Mouse (Mus musculus): ENCODE results near the gene Hist1h2an. TPM values are rescaled to one million over a fixed set of nuclear protein-coding genes. Genes with fewer than 3 reads are reported as not detected.
"Not testable (repeated sequence)": the region's sequence is repeated elsewhere in the genome, so short reads cannot be mapped to it uniquely, and the experiment has no call there.

Gene Hist1h2an
- polyA plus RNA-seq (2016; fragmentation: Nextera tagmentation; extraction: Ambion mirVana) = 4.6 and 7.6 TPM in 2 replicates

- H3K9me3 ChIP-seq; H3K27me3 ChIP-seq (ENCODE audit: insufficient read depth, poor library complexity, severe bottlenecking); H3K36me3 ChIP-seq: not testable (repeated sequence)
- H3K4me1 ChIP-seq = peaks cover 28% of the 10 kb centered on the region
- WGBS = under 1% methylated on average over 37 of the region's 63 CpGs
- H3K4me3 ChIP-seq = peak within 1 kb of the TSS; percentile 54
- peak; percentile 96 for DNase-seq (ENCODE audit: low spot score)
- peak within 1 kb of the TSS; percentile 84 for H3K27ac ChIP-seq
These were observed at the start of gene Hist1h2an, which contains the start of gene Hist1h2bp for GRCm38 (mm10) chr13:21786899-21787629. Hist1h2an (minus strand) TSS chr13:21787218. Hist1h2bp (plus strand) TSS chr13:21787461.

GRCm38 (mm10) chr13:21833461-21833860 lies 46.4 kb upstream of the Hist1h2an start, which contains the start of the genes Hist1h2ap and Hist1h2br:
Hist1h2ap (minus strand) TSS chr13:21833507.
Hist1h2br (plus strand) TSS chr13:21833743.
- not testable (repeated sequence) for H3K4me1 ChIP-seq; H3K4me3 ChIP-seq; H3K27ac ChIP-seq; H3K27me3 ChIP-seq (ENCODE audit: insufficient read depth, poor library complexity, severe bottlenecking); H3K9me3 ChIP-seq; DNase-seq (ENCODE audit: low spot score); H3K36me3 ChIP-seq
- WGBS = no CpG with 5 or more reads among the region's 24 CpGs

- not testable (repeated sequence) for H3K9me3 ChIP-seq; H3K27me3 ChIP-seq (ENCODE audit: insufficient read depth, poor library complexity, severe bottlenecking); H3K4me1 ChIP-seq; H3K36me3 ChIP-seq; H3K27ac ChIP-seq; DNase-seq (ENCODE audit: low spot score)
- peak within 1 kb of the TSS; percentile 24; the same call in 1 of the 2 replicates for H3K4me3 ChIP-seq
- WGBS = under 1% methylated on average over 26 of the region's 58 CpGs
These were observed 44.7 kb upstream of the Hist1h2an start, which contains the start of gene Hist1h4n for GRCm38 (mm10) chr13:21831418-21832394. Hist1h4n (minus strand) TSS chr13:21832196.

GRCm38 (mm10) chr13:21830344-21830743 lies 43.3 kb upstream of the Hist1h2an start:
- Histone ChIP-seq H3K27me3 (ENCODE audit: insufficient read depth, poor library complexity, severe bottlenecking) (no peaks in the 10 kb centered on the region), H3K9me3 (no peaks in the 10 kb centered on the region), H3K4me1 (no peaks in the 10 kb centered on the region), H3K4me3 (no peak overlapping the region), H3K36me3 (no peaks in the 10 kb centered on the region), H3K27ac (no peak overlapping the region)
- 81% methylated on average over 10 of the region's 10 CpGs for WGBS
- no peak for DNase-seq (ENCODE audit: low spot score)

- H3K27ac ChIP-seq = no peak overlapping the region
- no peaks in the 10 kb centered on the region for H3K9me3 ChIP-seq
- no peak overlapping the region for H3K4me3 ChIP-seq
- DNase-seq (ENCODE audit: low spot score) = no peak
- WGBS = 79% methylated on average over 3 of the region's 3 CpGs
- H3K36me3 ChIP-seq = no peaks in the 10 kb centered on the region
- no peaks in the 10 kb centered on the region for H3K27me3 ChIP-seq (ENCODE audit: insufficient read depth, poor library complexity, severe bottlenecking)
- no peaks in the 10 kb centered on the region for H3K4me1 ChIP-seq
These were observed 41.5 kb upstream of the Hist1h2an start for GRCm38 (mm10) chr13:21828511-21828910.

- WGBS = 70% methylated on average over 7 of the region's 16 CpGs
- not testable (repeated sequence) for H3K4me3 ChIP-seq; H3K36me3 ChIP-seq; H3K27me3 ChIP-seq (ENCODE audit: insufficient read depth, poor library complexity, severe bottlenecking); DNase-seq (ENCODE audit: low spot score); H3K4me1 ChIP-seq; H3K27ac ChIP-seq; H3K9me3 ChIP-seq
These were observed 33.3 kb upstream of the Hist1h2an start for GRCm38 (mm10) chr13:21820082-21820890.

GRCm38 (mm10) chr13:21812092-21812491 lies 25.1 kb upstream of the Hist1h2an start:
- H3K4me3 ChIP-seq; H3K27me3 ChIP-seq (ENCODE audit: insufficient read depth, poor library complexity, severe bottlenecking); H3K36me3 ChIP-seq; H3K4me1 ChIP-seq; DNase-seq (ENCODE audit: low spot score); H3K9me3 ChIP-seq; H3K27ac ChIP-seq: not testable (repeated sequence)
- WGBS = 0% methylated on average over 14 of the region's 14 CpGs

GRCm38 (mm10) chr13:21811539-21811938 lies 24.5 kb upstream of the Hist1h2an start, which contains the start of gene Hist1h4m:
Hist1h4m (plus strand) TSS chr13:21811746.
- not testable (repeated sequence) for H3K27me3 ChIP-seq (ENCODE audit: insufficient read depth, poor library complexity, severe bottlenecking); H3K36me3 ChIP-seq; H3K4me1 ChIP-seq; H3K27ac ChIP-seq; H3K9me3 ChIP-seq; DNase-seq (ENCODE audit: low spot score); H3K4me3 ChIP-seq
- no CpG with 5 or more reads among the region's 24 CpGs for WGBS

- not testable (repeated sequence) for H3K4me3 ChIP-seq; H3K27me3 ChIP-seq (ENCODE audit: insufficient read depth, poor library complexity, severe bottlenecking); H3K4me1 ChIP-seq; H3K27ac ChIP-seq; H3K9me3 ChIP-seq; H3K36me3 ChIP-seq; DNase-seq (ENCODE audit: low spot score)
- no CpG with 5 or more reads among the region's 8 CpGs for WGBS
These were observed 24.1 kb upstream of the Hist1h2an start for GRCm38 (mm10) chr13:21811074-21811473.

- H3K4me1 ChIP-seq; H3K27ac ChIP-seq; DNase-seq (ENCODE audit: low spot score); H3K9me3 ChIP-seq; H3K4me3 ChIP-seq; H3K27me3 ChIP-seq (ENCODE audit: insufficient read depth, poor library complexity, severe bottlenecking); H3K36me3 ChIP-seq: not testable (repeated sequence)
- no CpG with 5 or more reads among the region's 23 CpGs for WGBS
These were observed 23.1 kb upstream of the Hist1h2an start, which contains the start of the genes Hist1h2bq and Hist1h2ao for GRCm38 (mm10) chr13:21810073-21810472. Hist1h2bq (minus strand) TSS chr13:21810197. Hist1h2ao (plus strand) TSS chr13:21810465.

GRCm38 (mm10) chr13:21803058-21803457 lies 16.0 kb upstream of the Hist1h2an start:
- not testable (repeated sequence) for H3K9me3 ChIP-seq; H3K36me3 ChIP-seq; H3K27ac ChIP-seq; H3K27me3 ChIP-seq (ENCODE audit: insufficient read depth, poor library complexity, severe bottlenecking); H3K4me1 ChIP-seq; H3K4me3 ChIP-seq; DNase-seq (ENCODE audit: low spot score)
- WGBS = no CpG with 5 or more reads among the region's 4 CpGs

GRCm38 (mm10) chr13:21797163-21797562 lies 10.1 kb upstream of the Hist1h2an start:
- H3K4me3 ChIP-seq; H3K27ac ChIP-seq; DNase-seq (ENCODE audit: low spot score); H3K27me3 ChIP-seq (ENCODE audit: insufficient read depth, poor library complexity, severe bottlenecking); H3K36me3 ChIP-seq; H3K9me3 ChIP-seq; H3K4me1 ChIP-seq: not testable (repeated sequence)
